Comparison of ENCODE assay signal across 27 mouse cellular contexts in the genomic region with DNA sequence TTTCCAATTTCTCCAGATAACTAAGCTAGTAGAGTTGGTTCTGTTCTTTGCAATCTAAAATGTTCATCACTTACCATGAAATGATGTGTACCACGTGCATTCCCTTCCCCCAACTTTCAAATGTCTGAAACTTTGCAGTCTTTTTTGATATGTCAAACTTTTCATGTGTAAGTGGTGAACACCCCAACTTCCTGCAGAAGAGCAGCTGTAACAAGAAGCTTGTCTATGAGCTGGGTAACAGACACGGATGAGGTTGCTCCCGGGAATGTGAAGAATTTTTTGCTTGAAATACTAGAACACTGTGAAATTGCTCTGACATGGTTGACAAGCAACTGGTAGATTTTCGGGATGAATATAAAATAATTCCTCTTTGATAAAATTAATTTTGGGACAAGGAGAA. TPM values are rescaled to one million over a fixed set of nuclear protein-coding genes. Genes with fewer than 3 reads are reported as not detected.
"Had no signal": no experiment of that assay in that cellular context is flagged by ENCODE, and none has a peak within 500 bp of the region (broad histone marks: within the 10 kb centered on the region; RNA-seq: fewer than 3 reads in every experiment).

No protein-coding gene starts in this region.

- H3K36me3 ChIP-seq: midbrain, embryonic 10.5 days; midbrain, embryonic 12.5 days; neural tube, embryonic 13.5 days; neural tube, embryonic 15.5 days had no signal

- H3K27me3 ChIP-seq: megakaryocyte, embryonic 14.5 days; midbrain, embryonic 12.5 days; neural tube, embryonic 13.5 days; neural tube, embryonic 15.5 days had no signal

- DNase-seq: lung, adult 18-20 months; lung, embryonic 14.5 days; lung, postnatal 10 days; midbrain, embryonic 14.5 days; retina, postnatal 1 day; right cerebral cortex, adult 18-20 months; right cerebral cortex, postnatal 25 days; right cerebral cortex, postnatal 4 days; spleen, adult 18-20 months; thymus, adult 2 months; thymus, postnatal 25 days; thymus, postnatal 4 days had no signal

- H3K27ac ChIP-seq: macrophage; midbrain, embryonic 10.5 days; midbrain, embryonic 12.5 days; neural tube, embryonic 13.5 days; neural tube, embryonic 15.5 days had no signal

- H3K9ac ChIP-seq: lung, embryonic 14.5 days; midbrain, embryonic 12.5 days; neural tube, embryonic 13.5 days; neural tube, embryonic 15.5 days had no signal

- H3K4me3 ChIP-seq: megakaryocyte, embryonic 14.5 days; midbrain, embryonic 10.5 days; midbrain, embryonic 12.5 days; myocyte; neural tube, embryonic 13.5 days; neural tube, embryonic 15.5 days had no signal

- ATAC-seq: midbrain, embryonic 16.5 days had no signal

- H3K9me3 ChIP-seq: megakaryocyte, embryonic 14.5 days; midbrain, embryonic 10.5 days; midbrain, embryonic 12.5 days; neural tube, embryonic 13.5 days; neural tube, embryonic 15.5 days had no signal

- H3K4me2 ChIP-seq: lung, embryonic 14.5 days; midbrain, embryonic 12.5 days; neural tube, embryonic 13.5 days; neural tube, embryonic 15.5 days had no signal

- H3K4me1 ChIP-seq: megakaryocyte, embryonic 14.5 days; midbrain, embryonic 10.5 days; midbrain, embryonic 12.5 days; neural tube, embryonic 13.5 days; neural tube, embryonic 15.5 days had no signal

RNA-seq across cellular contexts. Expression of a gene that starts 55.7 kb away (rescaled TPM):
- total RNA-seq: megakaryocyte progenitor cell, adult 5-6 weeks had no signal
- polyA plus RNA-seq: liver, embryonic 16.5 days; lung, embryonic 14.5 days; macrophage; midbrain, embryonic 10.5 days; midbrain, embryonic 12.5 days; midbrain, embryonic 14.5 days; midbrain, embryonic 16.5 days; myocyte; neural tube, embryonic 11.5 days; neural tube, embryonic 13.5 days; neural tube, embryonic 15.5 days; small intestine, adult 2 months; stomach, embryonic 14.5 days; stomach, embryonic 16.5 days; thymus, adult 2 months; urinary bladder, adult 2 months had no signal
